Mouse (Mus musculus): ENCODE measurements around the gene Dzip1.

- TF ChIP-seq POLR2A (IDR thresholded peaks at IDR 0.05; ENCODE audit: low read depth, low read length) (no peak), CTCF (IDR thresholded peaks at IDR 0.05; ENCODE audit: extremely low read depth, insufficient read depth, insufficient read length, insufficient replicate concordance) (no peak)
Measured at GRCm38 (mm10) chr14:118899940-118900339, 25.3 kb downstream of the Dzip1 start.
